Mouse (Mus musculus) megakaryocyte, embryonic 14.5 days (primary cell): ENCODE results near the gene Sort1. TPM values are rescaled to one million over a fixed set of nuclear protein-coding genes. Genes with fewer than 3 reads are reported as not detected.

ENCODE experiments used
- H3K27me3 ChIP-seq: replicated peaks from 2 replicates; pipeline ENCODE3; 2012; ENCODE audit warnings: inconsistent platforms
- H3K36me3 ChIP-seq: replicated peaks from 2 replicates; pipeline ENCODE3; 2012; ENCODE audit warnings: low read length, inconsistent platforms, mixed read lengths
- H3K4me1 ChIP-seq: 2 replicates; pipeline ENCODE4 v1.6.1; 2012; ENCODE audit warnings: inconsistent platforms
- H3K4me3 ChIP-seq: replicated peaks from 2 replicates; pipeline ENCODE3; 2012; ENCODE audit warnings: moderate library complexity, mild to moderate bottlenecking, inconsistent platforms
- H3K9me3 ChIP-seq: 2 replicates; pipeline ENCODE4 v1.6.1; 2012; ENCODE audit warnings: inconsistent platforms
- FLI1 ChIP-seq: IDR thresholded peaks from 2 replicates; pipeline ENCODE4 v1.6.1; 2012; ENCODE audit warnings: low read length, inconsistent platforms, mixed read lengths
- GATA1 ChIP-seq: IDR thresholded peaks from 3 replicates; pipeline ENCODE4 v1.6.1; 2012; ENCODE audit warnings: mixed read lengths, low read length, inconsistent platforms, borderline replicate concordance
- polyA plus RNA-seq: library from polyadenylated mRNA; stranded (reverse); fragments of >175 nt; gene quantifications from 2 replicates; pipeline ENCODE4 v1.2.3, GENCODE M21; 2012; ENCODE audit warnings: low replicate concordance; ENCODE audit not compliant: insufficient read depth

Sort1 gene
- polyA plus RNA-seq, 1 experiment, result 11.0 TPM

- Histone ChIP-seq H3K9me3 (no peaks in the 10 kb centered on the region), H3K27me3 (no peaks in the 10 kb centered on the region), H3K4me3 (no peak overlapping the region), H3K36me3 (peaks cover 81% of the 10 kb centered on the region), H3K4me1 (peaks cover 20% of the 10 kb centered on the region)
- TF ChIP-seq GATA1 (no peak), FLI1 (no peak)
Observed at GRCm38 (mm10) chr3:108357051-108357450, 73.2 kb downstream of the Sort1 start.

- Histone ChIP-seq H3K36me3 (peaks cover 69% of the 10 kb centered on the region), H3K4me3 (no peak overlapping the region), H3K4me1 (peaks cover 28% of the 10 kb centered on the region), H3K27me3 (no peaks in the 10 kb centered on the region), H3K9me3 (no peaks in the 10 kb centered on the region)
- TF ChIP-seq FLI1, result no peak
- no peak for TF ChIP-seq GATA1
Observed at GRCm38 (mm10) chr3:108358445-108358844, 74.6 kb downstream of the Sort1 start.

GRCm38 (mm10) chr3:108360894-108361293, 77.0 kb downstream of the Sort1 start:
- peaks cover 45% of the 10 kb centered on the region for H3K36me3 ChIP-seq
- no peak for TF ChIP-seq FLI1
- TF ChIP-seq GATA1, result no peak

GRCm38 (mm10) chr3:108363626-108364025, 79.7 kb downstream of the Sort1 start:
- H3K9me3 ChIP-seq, result no peaks in the 10 kb centered on the region
- peaks cover 52% of the 10 kb centered on the region for H3K4me1 ChIP-seq
- peaks cover 16% of the 10 kb centered on the region for H3K27me3 ChIP-seq
- peak overlapping the region; percentile 59 for H3K4me3 ChIP-seq
- peaks cover 17% of the 10 kb centered on the region for H3K36me3 ChIP-seq
- TF ChIP-seq GATA1 (no peak), FLI1 (no peak)

More at GRCm38 (mm10) chr3:108360894-108361293, 77.0 kb downstream of the Sort1 start:
- Histone ChIP-seq H3K9me3 (no peaks in the 10 kb centered on the region), H3K4me1 (peaks cover 47% of the 10 kb centered on the region), H3K4me3 (no peak overlapping the region), H3K27me3 (peaks cover 3% of the 10 kb centered on the region)

GRCm38 (mm10) chr3:108364270-108364995, 80.6 kb downstream of the Sort1 start, which contains the start of gene Mybphl:
Gene Mybphl, plus strand, starts transcription at chr3:108364911.
- H3K4me3 ChIP-seq, result peak within 1 kb of the TSS; percentile 47
- peaks cover 60% of the 10 kb centered on the region for H3K4me1 ChIP-seq
- TF ChIP-seq FLI1 (no peak), GATA1 (no peak)
- peaks cover 13% of the 10 kb centered on the region for H3K36me3 ChIP-seq
- peaks cover 20% of the 10 kb centered on the region for H3K27me3 ChIP-seq
- H3K9me3 ChIP-seq, result no peaks in the 10 kb centered on the region

GRCm38 (mm10) chr3:108367173-108367572, 83.3 kb downstream of the Sort1 start:
- TF ChIP-seq FLI1 (no peak), GATA1 (no peak)

GRCm38 (mm10) chr3:108367828-108368227, 83.9 kb downstream of the Sort1 start:
- H3K9me3 ChIP-seq, result no peaks in the 10 kb centered on the region
- H3K4me1 ChIP-seq, result peaks cover 64% of the 10 kb centered on the region
- TF ChIP-seq FLI1 (no peak), GATA1 (no peak)
- H3K27me3 ChIP-seq, result peaks cover 28% of the 10 kb centered on the region
- no peak overlapping the region for H3K4me3 ChIP-seq
- no peaks in the 10 kb centered on the region for H3K36me3 ChIP-seq

More at GRCm38 (mm10) chr3:108367173-108367572, 83.3 kb downstream of the Sort1 start:
- H3K36me3 ChIP-seq, result no peaks in the 10 kb centered on the region
- H3K4me3 ChIP-seq, result no peak overlapping the region
- H3K27me3 ChIP-seq, result peaks cover 26% of the 10 kb centered on the region
- no peaks in the 10 kb centered on the region for H3K9me3 ChIP-seq
- H3K4me1 ChIP-seq, result peaks cover 61% of the 10 kb centered on the region

GRCm38 (mm10) chr3:108368721-108369120, 84.8 kb downstream of the Sort1 start:
- TF ChIP-seq GATA1, result no peak
- TF ChIP-seq FLI1, result no peak
- peaks cover 28% of the 10 kb centered on the region for H3K27me3 ChIP-seq
- no peaks in the 10 kb centered on the region for H3K36me3 ChIP-seq
- peaks cover 66% of the 10 kb centered on the region for H3K4me1 ChIP-seq
- H3K9me3 ChIP-seq, result no peaks in the 10 kb centered on the region
- H3K4me3 ChIP-seq, result no peak overlapping the region

GRCm38 (mm10) chr3:108372274-108372673, 88.4 kb downstream of the Sort1 start:
- Histone ChIP-seq H3K36me3 (no peaks in the 10 kb centered on the region), H3K4me1 (peaks cover 55% of the 10 kb centered on the region), H3K9me3 (no peaks in the 10 kb centered on the region), H3K4me3 (no peak overlapping the region), H3K27me3 (peaks cover 24% of the 10 kb centered on the region)
- no peak for TF ChIP-seq GATA1
- no peak for TF ChIP-seq FLI1

- H3K4me3 ChIP-seq, result no peak overlapping the region
- H3K9me3 ChIP-seq, result no peaks in the 10 kb centered on the region
- no peaks in the 10 kb centered on the region for H3K36me3 ChIP-seq
- peaks cover 55% of the 10 kb centered on the region for H3K4me1 ChIP-seq
- H3K27me3 ChIP-seq, result peaks cover 21% of the 10 kb centered on the region
- TF ChIP-seq GATA1 (no peak), FLI1 (no peak)
Observed at GRCm38 (mm10) chr3:108372691-108373090, 88.8 kb downstream of the Sort1 start.
